Mouse (Mus musculus) layer of hippocampus, adult 2 months (tissue): ENCODE data around the gene Olfr90. TPM values are rescaled to one million over a fixed set of nuclear protein-coding genes. Genes with fewer than 3 reads are reported as not detected.
A peak's percentile ranks its signal among the peaks of the same experiment; 100 is the strongest.
"Not testable (repeated sequence)": the region's sequence is repeated elsewhere in the genome, so short reads cannot be mapped to it uniquely, and the experiment has no call there.

Source experiments
- DNase-seq, 2 experiments: peaks; one replicate each; pipeline ENCODE4 v3.0.0; 2022; ENCODE audit warnings: low spot score in 2 of 2
- H3K27ac ChIP-seq: fragments of 200-600 bp; 2 replicates; pipeline ENCODE4 v1.8.1; 2022
- H3K4me3 ChIP-seq: fragments of 200-600 bp; 2 replicates; pipeline ENCODE4 v1.8.1; 2022; ENCODE audit warnings: mild to moderate bottlenecking
- CTCF ChIP-seq: fragments of 200-600 bp; conservative IDR thresholded peaks from 2 replicates; pipeline ENCODE4 v1.8.1; 2022; ENCODE audit warnings: antibody characterized with exemption, mild to moderate bottlenecking, moderate library complexity
- long read RNA-seq, 2 experiments: library from polyadenylated mRNA; stranded (forward); transcript quantifications; one replicate each; pipeline ENCODE4 v2.0.0; 2021; ENCODE audit warnings: borderline mapping rate in 2 of 2
- total RNA-seq, 2 experiments: library from RNA; stranded (reverse); gene quantifications; 2 replicates each; pipeline ENCODE4 v1.2.3; 2021

Olfr90 gene
- not detected for total RNA-seq
- long read RNA-seq, experiment 1 = 0 reads
- long read RNA-seq, experiment 2 = 0 reads

DNA sequence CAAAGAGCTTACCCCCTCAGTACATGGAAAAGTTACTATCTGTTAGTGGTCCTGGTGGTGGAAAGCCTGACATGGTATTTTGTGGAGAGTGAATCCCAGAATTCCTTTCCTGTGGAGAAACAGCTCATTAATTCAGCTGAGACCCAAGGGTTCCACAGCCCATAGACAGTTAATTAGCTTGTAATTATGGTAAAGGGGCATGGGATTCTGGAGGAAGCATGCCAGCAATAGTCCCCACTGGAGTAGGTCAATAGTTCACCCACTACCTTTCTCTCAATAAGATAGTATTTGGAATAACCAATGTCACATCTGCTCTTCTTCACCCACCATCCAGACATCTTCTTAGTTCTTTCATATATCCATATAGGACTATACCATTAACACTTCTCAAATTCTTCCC is at the start of gene Olfr90:
Gene Olfr90, minus strand, starts transcription at position 101 of the 400 bp plus-strand sequence.
- no peak within 1 kb of the TSS for H3K4me3 ChIP-seq
- no peak for TF ChIP-seq CTCF
- no peak for DNase-seq
- no peak within 1 kb of the TSS for H3K27ac ChIP-seq

DNA sequence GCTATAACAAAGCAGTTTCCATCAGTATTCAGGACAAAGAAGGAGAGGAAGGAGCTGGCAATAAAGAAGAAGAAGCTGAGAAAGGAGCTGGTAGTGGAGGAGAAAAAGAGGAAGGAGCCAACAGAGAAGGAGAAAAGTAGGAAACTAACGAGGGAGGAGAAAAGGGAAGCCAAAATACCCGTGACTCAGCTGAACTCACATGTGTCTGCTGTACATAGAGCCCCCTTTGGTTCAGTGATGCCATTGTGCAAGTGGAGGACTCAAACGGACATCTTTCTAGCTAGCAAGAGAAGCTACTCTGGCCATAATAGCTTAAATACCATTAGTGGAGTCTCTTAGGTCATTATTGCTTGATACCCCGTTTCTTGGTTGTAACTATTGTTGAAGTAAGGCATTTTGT is 43.1 kb upstream of the Olfr90 start:
- H3K4me3 ChIP-seq, H3K27ac ChIP-seq, DNase-seq: not testable (repeated sequence)

DNA sequence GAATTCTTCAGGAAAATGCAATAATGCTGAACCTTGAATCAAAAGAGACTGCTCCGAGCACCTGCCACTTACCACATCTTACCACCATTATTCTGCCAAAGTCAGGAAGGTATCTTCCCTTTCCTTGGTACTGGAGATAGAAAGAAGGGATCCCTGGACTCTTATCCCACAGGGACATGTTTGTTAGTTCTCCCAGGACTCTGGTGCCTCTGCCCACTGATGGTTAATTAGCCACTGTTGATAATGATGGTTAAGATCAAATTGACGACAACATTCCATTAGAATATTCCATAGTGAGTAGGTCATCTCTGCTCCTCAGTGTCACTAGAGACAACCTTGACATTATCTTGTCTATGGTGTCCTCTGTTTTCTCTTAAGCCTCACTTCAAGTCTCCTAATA is 31.7 kb upstream of the Olfr90 start, which contains the start of gene Olfr92:
Gene Olfr92, minus strand, starts transcription at position 101 of the 400 bp plus-strand sequence.
- DNase-seq = no peak
- TF ChIP-seq CTCF = no peak
- Histone ChIP-seq H3K27ac (no peak within 1 kb of the TSS), H3K4me3 (no peak within 1 kb of the TSS)

DNA sequence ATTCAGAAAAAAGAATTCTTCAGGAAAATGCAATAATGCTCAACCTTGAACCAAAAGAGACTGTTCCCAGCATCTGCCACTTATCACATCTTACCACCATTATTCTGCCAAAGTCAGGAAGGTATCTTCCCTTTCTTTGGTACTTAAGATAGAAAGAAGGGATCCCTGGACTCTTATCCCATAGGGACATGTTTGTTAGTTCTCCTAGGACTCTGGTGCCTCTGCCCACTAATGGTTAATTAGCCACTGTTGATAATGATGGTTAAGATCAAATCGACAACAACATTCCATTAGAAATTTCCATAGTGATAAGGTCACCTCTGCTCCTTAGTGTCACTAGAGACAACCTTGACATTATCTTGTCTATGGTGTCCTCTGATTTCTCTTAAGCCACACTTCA is 9.9 kb upstream of the Olfr90 start, which contains the start of gene Olfr91:
Gene Olfr91, minus strand, starts transcription at position 101 of the 400 bp plus-strand sequence.
- no peak for DNase-seq
- Histone ChIP-seq H3K4me3 (no peak within 1 kb of the TSS), H3K27ac (no peak within 1 kb of the TSS)
- TF ChIP-seq CTCF = no peak

DNA sequence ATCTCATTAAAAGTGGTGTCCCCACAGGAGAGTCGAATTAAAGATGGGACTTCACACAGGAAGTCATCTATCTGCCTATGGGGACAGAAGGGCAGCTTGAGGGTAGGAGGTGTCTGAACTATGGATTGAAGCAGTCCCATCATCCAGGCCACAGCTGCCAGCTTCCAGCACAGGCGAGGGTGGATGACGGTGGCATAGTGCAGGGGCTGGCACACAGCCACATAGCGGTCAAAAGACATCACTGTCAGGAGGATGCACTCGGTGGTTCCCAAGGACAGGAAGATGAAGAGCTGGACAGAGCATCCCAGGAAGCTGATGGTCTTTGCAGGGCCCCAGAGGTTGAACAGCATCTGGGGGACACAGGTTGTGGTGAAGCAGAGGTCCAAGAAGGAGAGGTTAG is 5.0 kb upstream of the Olfr90 start:
- Histone ChIP-seq H3K27ac (no peak overlapping the region), H3K4me3 (no peak overlapping the region)
- no peak for TF ChIP-seq CTCF
- DNase-seq = no peak

DNA sequence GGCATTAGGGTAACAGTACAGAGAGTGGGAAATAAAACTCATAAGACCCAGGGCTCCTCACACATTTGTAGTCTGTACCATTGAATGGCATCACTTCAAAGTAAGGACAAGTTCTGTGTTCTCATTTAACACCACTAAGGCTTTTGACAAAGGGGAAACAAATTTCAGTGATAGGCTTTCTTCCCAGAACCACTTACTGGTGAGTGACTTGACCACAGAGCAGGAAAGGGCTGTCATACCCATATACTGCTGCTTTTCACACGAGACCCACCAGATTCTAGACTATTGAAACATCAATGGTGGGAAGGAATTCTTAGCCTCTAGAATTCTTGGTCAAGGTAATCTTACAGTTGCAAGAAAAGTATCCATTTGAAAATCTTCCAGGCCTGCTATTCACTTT is 3.9 kb upstream of the Olfr90 start:
- DNase-seq = no peak
- Histone ChIP-seq H3K4me3 (no peak overlapping the region), H3K27ac (no peak overlapping the region)
- TF ChIP-seq CTCF = no peak

DNA sequence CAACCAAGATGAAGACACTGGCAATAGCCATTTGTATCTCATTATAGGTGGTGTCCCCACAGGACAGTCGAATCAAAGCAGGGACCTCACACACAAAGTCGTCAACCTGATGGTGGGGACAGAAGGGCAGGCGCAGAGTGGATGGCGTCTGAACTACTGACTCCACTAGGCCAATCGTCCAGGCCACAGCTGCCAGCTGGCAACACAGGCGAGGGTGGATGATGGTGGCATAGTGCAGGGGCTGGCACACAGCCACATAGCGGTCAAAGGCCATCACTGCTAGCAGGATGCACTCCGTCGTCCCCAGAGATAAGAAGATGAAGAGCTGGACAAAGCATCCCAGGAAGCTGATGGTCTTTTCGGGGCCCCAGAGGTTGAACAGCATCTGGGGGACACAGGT is 2.8 kb downstream of the Olfr90 start:
- Histone ChIP-seq H3K27ac (no peak overlapping the region), H3K4me3 (no peak overlapping the region)
- DNase-seq = no peak
- TF ChIP-seq CTCF = no peak

DNA sequence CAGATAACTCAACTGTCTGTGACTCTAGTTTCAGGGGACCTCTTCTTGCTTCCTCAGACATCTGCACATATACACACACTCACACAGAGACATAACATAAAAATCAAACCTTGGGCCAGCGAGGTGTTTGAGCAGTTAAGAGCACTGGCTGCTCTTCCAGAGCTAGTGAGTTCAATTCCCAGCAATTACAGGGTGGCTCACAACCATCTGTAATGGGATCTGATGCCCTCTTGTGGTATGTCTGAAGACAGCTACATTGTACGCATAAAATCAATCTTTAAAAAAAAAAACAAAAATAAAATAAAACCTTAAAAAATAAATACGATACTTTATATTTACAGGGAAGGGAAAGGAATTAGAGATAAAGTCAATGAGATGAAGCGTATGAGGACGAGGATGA is 3.7 kb downstream of the Olfr90 start:
- no peak for DNase-seq
- H3K27ac ChIP-seq = no peak overlapping the region
- no peak overlapping the region for H3K4me3 ChIP-seq
- peak; percentile 72 for TF ChIP-seq CTCF

DNA sequence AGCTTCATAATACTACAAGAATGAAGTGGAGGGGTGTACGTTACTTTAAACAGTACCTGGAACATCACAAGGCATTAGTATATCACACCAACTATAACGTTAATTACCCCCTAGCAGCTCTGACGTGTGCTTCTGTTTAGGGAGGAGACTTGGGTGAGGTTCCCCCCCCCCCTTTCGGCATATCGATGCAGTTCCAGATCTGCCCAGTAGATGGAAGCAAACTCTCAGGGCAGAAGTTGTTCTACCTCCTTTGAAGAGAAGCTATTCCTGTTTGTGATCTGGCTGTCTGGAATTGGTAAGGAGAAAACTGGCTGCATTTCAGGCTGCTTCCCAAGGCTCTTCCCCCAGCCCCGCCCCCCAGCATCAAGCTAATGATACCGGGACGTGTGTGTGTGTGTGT is 5.0 kb downstream of the Olfr90 start:
- Histone ChIP-seq H3K4me3 (no peak overlapping the region), H3K27ac (no peak overlapping the region)
- peak in 1 of 2 experiments; percentile 75 for DNase-seq
- peak; percentile 79 for TF ChIP-seq CTCF

DNA sequence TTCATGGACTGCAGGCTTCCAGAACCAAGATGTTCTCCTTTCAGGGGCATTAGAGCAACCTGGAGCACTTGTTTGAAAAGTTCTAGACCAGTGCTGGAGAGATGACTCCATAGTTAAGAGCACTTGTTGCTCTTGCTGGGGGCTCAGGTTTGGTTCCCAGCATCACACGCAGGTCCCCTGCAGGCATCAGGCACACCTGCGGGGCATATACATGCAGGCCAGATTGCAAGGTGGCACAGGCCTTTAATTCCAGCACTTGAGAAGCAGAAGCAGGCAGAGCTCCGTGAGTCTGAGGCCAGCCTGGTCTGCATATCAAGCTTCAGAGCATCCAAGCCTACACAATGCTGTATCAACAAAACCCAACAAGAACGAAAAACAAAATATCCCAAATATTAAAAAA is 6.6 kb downstream of the Olfr90 start:
- no peak overlapping the region for H3K27ac ChIP-seq
- no peak overlapping the region for H3K4me3 ChIP-seq
- no peak for DNase-seq
- no peak for TF ChIP-seq CTCF

DNA sequence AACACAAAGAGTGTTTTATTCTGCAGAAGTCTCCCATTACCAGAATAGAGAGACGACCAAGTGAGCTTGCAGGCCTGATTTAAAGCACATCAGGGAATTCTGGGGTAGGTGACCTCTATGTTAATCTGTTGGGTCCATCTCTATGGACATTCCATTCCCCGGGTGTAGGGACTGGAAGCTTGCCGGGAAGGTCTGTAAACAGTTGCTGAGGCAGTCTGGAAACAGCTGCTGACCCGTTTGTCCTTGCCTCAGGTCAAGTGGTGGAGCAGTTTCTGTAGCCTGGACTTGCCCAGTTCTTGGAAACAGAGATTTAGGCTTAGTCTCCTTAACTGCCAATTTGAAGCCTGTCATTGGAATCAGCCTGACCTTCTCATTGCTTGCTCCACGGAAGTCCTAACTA is 8.2 kb downstream of the Olfr90 start:
- no peak for DNase-seq
- H3K4me3 ChIP-seq = no peak overlapping the region
- H3K27ac ChIP-seq = peak overlapping the region; percentile 46; the same call in 1 of the 2 replicates
- no peak for TF ChIP-seq CTCF

DNA sequence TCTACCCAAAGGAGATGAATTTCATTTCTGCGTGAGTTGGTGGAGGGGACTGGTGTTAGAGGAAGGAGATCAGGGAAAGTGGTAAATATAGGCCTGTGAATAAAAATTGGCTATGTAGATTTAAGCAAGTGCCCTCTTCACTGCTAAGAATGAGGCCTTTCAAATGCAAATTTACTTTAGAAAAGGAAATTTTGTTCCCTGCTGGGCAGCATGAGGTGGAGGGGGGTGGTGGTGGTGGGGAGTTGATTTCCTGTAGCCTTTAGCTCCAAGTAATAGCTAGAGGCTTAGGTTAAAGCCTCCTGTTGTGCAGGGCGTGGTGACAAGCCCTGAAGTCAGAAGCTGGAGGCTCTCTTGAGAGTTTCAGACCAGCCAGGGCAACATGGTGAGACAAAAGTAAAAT is 9.3 kb downstream of the Olfr90 start:
- TF ChIP-seq CTCF = no peak
- H3K4me3 ChIP-seq = no peak overlapping the region
- H3K27ac ChIP-seq = peak overlapping the region; percentile 65
- DNase-seq = no peak

DNA sequence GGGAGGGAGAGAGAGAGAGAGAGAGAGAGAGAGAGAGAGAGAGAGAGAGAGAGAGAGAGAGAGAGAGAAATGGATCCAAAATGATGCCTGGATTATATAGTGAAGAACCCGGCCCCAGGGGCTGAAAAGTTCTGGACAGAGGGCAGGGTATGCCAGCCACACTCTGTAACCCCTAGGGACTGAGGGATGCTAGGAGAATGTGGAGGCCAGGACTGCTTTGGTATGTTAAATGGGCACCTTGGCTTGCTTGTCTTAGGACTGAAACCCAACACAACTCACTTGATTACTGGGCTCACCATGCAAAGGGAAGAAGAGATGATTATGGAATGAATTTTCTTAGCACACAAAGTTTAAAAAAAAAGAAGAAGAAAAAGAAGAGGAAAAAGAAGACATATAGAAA is 10.1 kb downstream of the Olfr90 start:
- Histone ChIP-seq H3K4me3 (no peak overlapping the region), H3K27ac (no peak overlapping the region)
- no peak for TF ChIP-seq CTCF
- DNase-seq = no peak

DNA sequence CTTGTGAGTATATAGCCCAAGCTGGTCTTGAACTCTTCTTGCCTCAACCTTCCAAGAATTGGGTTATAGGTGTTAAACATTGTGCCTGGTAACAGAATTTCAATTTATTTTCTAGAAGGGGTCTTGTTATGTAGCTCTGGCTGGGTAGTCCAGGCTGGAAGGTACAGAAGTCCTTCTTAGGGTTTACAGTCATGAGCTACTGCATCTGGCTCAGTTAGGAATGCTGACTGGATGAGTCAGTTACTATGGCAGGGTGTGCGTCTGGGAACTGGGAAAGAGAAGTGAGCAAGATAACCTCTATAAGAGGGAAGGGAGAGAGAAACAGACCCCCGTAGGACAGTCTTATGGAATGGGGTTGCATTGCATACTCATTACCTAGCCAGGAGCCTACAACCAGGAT is 12.5 kb downstream of the Olfr90 start:
- no peak for DNase-seq
- H3K27ac ChIP-seq = no peak overlapping the region; the same call in 1 of the 2 replicates
- TF ChIP-seq CTCF = no peak
- H3K4me3 ChIP-seq = no peak overlapping the region

DNA sequence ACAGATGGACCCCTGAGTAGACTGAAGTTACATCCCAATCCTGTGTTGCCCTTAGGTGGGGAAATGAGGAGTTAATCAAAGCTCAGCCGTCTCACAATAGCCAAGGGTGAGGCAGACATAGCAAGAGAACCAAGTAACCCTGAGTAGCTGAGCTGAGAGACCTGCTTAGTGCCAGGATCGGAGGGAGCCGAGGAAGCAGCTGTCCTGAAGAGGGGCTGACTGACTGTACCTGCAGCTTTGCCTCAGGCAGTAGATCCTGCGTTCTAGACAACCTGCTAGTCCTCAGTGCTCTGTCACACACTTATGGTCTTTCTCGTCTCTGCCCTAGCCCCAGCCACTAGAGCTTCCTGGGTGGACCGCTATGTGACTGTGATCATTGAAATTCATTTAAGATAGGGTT is 13.1 kb downstream of the Olfr90 start:
- Histone ChIP-seq H3K27ac (peak overlapping the region; percentile 32; the same call in 1 of the 2 replicates), H3K4me3 (no peak overlapping the region)
- no peak for TF ChIP-seq CTCF
- no peak for DNase-seq
